Mouse (Mus musculus) liver, embryonic 14.5 days (tissue): ENCODE results near the gene Gm8369. TPM values are rescaled to one million over a fixed set of nuclear protein-coding genes. Genes with fewer than 3 reads are reported as not detected.
"Not testable (repeated sequence)": the region's sequence is repeated elsewhere in the genome, so short reads cannot be mapped to it uniquely, and the experiment has no call there.

Experiments
- ATAC-seq: fragments of 200-750 bp; cut with Nextera tagmentation; 2 replicates; pipeline ENCODE4 v1.8.0; 2017; ENCODE audit warnings: moderate number of reproducible peaks, mild to moderate bottlenecking, moderate library complexity; ENCODE audit not compliant: insufficient read depth
- DNase-seq, 3 experiments: peaks; one replicate each; pipeline ENCODE4 v3.0.0-alpha.2; 2012 to 2013; ENCODE audit warnings: low read depth in 3 of 3, low spot score in 3 of 3
- H3K27ac ChIP-seq: fragments of 300-500 bp; sonication (generic); 2 replicates; pipeline ENCODE4 v1.5.1; 2014; ENCODE audit warnings: moderate library complexity, mild to moderate bottlenecking, control low read depth, inconsistent platforms
- H3K27me3 ChIP-seq: fragments of 300-500 bp; sonication (generic); 2 replicates; pipeline ENCODE4 v1.6.1; 2014; ENCODE audit warnings: mild to moderate bottlenecking, low read length, moderate library complexity; ENCODE audit not compliant: control insufficient read depth, insufficient read depth
- H3K36me3 ChIP-seq: fragments of 300-500 bp; sonication (generic); replicated peaks from 2 replicates; pipeline ENCODE4 v1.6.1; 2014; ENCODE audit warnings: low read depth; ENCODE audit not compliant: control insufficient read depth, insufficient read depth
- H3K4me1 ChIP-seq, 2 experiments: fragments of 200-500 bp in 1 of 2; fragments of 300-500 bp in 1 of 2; sonication (generic) in 1 of 2; replicated peaks; 2 replicates each; pipeline ENCODE4 v1.6.1; 2012 to 2014; ENCODE audit warnings: antibody characterized with exemption in 1 of 2, inconsistent platforms in 1 of 2, low read length in 1 of 2; ENCODE audit not compliant: control insufficient read depth in 2 of 2, insufficient read depth in 2 of 2
- H3K4me2 ChIP-seq: fragments of 300-500 bp; sonication (generic); 2 replicates; pipeline ENCODE4 v1.6.1; 2014; ENCODE audit warnings: low read depth, mild to moderate bottlenecking, control low read depth, moderate library complexity
- H3K4me3 ChIP-seq, 2 experiments: fragments of 200-500 bp in 1 of 2; fragments of 300-500 bp in 1 of 2; sonication (generic) in 1 of 2; 2 replicates each; pipeline ENCODE4 v1.5.1; 2012 to 2014; ENCODE audit warnings: low read depth in 2 of 2, low read length in 2 of 2, mild to moderate bottlenecking in 2 of 2, control low read depth in 1 of 2, inconsistent platforms in 1 of 2, moderate library complexity in 1 of 2; ENCODE audit not compliant: insufficient read depth in 1 of 2
- H3K9ac ChIP-seq: fragments of 300-500 bp; sonication (generic); replicated peaks from 2 replicates; pipeline ENCODE4 v1.6.1; 2014; ENCODE audit warnings: mild to moderate bottlenecking, control low read depth, moderate library complexity
- H3K9me3 ChIP-seq: fragments of 300-500 bp; sonication (generic); 2 replicates; pipeline ENCODE4 v1.6.1; 2016; ENCODE audit warnings: low read length, mixed read lengths; ENCODE audit not compliant: control insufficient read depth
- CTCF ChIP-seq: IDR thresholded peaks from 2 replicates; pipeline ENCODE4 v1.5.1; 2016; ENCODE audit warnings: antibody characterized with exemption, low read depth, control low read depth
- EP300 ChIP-seq: IDR thresholded peaks from 2 replicates; pipeline ENCODE4 v1.6.1; 2016; ENCODE audit warnings: antibody characterized with exemption, low read depth
- WGBS: fragments of 180-500 bp; shearing (Covaris S2); extraction: QIAGEN DNeasy Blood & Tissue Kit; methylation state at CpG from one replicate; pipeline ENCODE4 v1.1.7; 2014; ENCODE audit not compliant: insufficient replicate concordance; 5-methylcytosine and 5-hydroxymethylcytosine counted together
- polyA plus RNA-seq, 2 experiments: library from polyadenylated mRNA; depleted of rRNA in 1 of 2; stranded (reverse) in 1 of 2; unstranded in 1 of 2; fragments of >200 nt; fragmentation: Nextera tagmentation in 1 of 2; extraction: Ambion mirVana in 1 of 2; gene quantifications; 2 replicates each; pipeline versions ENCODE4 v1.2.1 to v1.2.3; 2012 to 2014

Gm8369 gene
- 0.07 TPM in 1 of 2 replicates, not detected in the other for polyA plus RNA-seq (2012; rRNA removed)
- polyA plus RNA-seq (2014; fragmentation: Nextera tagmentation; extraction: Ambion mirVana), result not detected in 2 replicates

DNA sequence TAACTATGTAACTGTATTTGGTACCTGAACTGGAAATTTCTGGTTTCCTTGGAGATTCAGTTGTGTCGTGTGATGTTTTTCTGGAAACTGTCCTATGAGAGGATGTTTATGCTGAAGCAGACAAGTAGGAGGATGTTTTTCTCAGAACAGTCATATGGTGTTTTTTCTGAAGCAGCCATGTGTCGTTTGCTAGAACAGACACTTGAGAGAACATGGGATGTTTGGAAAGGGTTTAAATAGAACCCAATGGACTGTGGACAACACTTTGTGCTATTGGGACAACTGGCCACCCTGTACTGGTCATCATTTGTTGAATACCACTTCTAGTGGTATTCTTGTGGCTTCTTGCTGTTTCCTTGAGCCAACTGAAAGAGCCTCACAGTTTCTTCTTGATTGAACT is at the start of gene Gm8369:
Gene Gm8369 (plus strand): TSS at position 193 of the 400 bp plus-strand sequence.
- no peaks in the 10 kb centered on the region for H3K27me3 ChIP-seq
- no peak within 1 kb of the TSS for H3K27ac ChIP-seq
- H3K9me3 ChIP-seq, result no peaks in the 10 kb centered on the region
- H3K9ac ChIP-seq, result no peak within 1 kb of the TSS
- H3K4me2 ChIP-seq, result no peak within 1 kb of the TSS
- H3K4me1 ChIP-seq, result 0 out of 4 replicates have a peak, but pooled peaks cover 0 to 1% of the 10 kb centered on the region in 2 experiments
- no peaks in the 10 kb centered on the region for H3K36me3 ChIP-seq
- WGBS, result 26% methylated on average over 2 of the region's 2 CpGs
- DNase-seq (no peak), ATAC-seq (no peak)
- no peak within 1 kb of the TSS for H3K4me3 ChIP-seq
- no peak for TF ChIP-seq EP300
- no peak for TF ChIP-seq CTCF

DNA sequence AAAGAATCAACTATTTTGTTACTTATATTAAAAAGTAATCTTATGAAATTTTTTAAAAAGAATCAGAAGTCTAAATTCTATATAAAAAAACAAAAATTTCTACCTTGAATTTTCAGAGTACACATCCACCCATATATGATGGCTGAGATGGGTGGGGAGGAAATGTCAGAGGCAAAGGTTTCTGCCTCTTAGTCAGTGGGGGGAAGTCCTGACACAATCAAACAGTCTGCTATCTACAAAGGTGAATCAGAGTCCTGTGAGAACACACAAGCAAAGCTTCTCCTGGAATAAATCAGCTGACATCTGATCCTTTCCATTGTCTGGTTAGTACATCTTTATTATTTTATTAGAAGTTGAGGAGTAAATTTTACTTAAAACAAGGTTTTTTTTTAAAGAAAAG is 42.4 kb upstream of the Gm8369 start, which contains the start of gene Ms4a4b:
Gene Ms4a4b (plus strand): TSS at position 216 of the 400 bp plus-strand sequence.
- no peak for TF ChIP-seq EP300
- no peak for TF ChIP-seq CTCF
- H3K4me1 ChIP-seq, result no peaks in the 10 kb centered on the region
- H3K36me3 ChIP-seq, result no peaks in the 10 kb centered on the region
- no peak for DNase-seq
- H3K4me2 ChIP-seq, result no peak within 1 kb of the TSS
- H3K9me3 ChIP-seq, result no peaks in the 10 kb centered on the region
- no peak within 1 kb of the TSS for H3K4me3 ChIP-seq
- no peak for ATAC-seq
- no peaks in the 10 kb centered on the region for H3K27me3 ChIP-seq
- H3K9ac ChIP-seq, result no peak within 1 kb of the TSS
- no peak within 1 kb of the TSS for H3K27ac ChIP-seq

DNA sequence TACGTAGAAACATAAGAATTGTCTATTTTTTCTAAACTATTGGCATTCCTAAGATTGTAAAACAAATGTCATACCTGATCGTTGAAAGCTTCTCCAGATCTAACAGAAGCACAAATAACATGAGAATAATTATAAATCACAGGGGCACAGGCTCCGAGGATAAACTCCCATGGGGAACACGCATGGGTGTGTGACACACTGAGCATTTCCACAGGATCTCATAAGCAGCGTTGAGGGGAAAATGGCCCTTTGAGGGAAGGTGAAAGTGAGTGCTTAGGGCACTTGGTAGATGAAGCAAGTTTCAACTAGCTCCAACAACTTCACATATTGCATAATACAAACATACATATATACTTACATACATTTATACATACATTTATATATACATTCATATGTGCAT is 41.8 kb upstream of the Gm8369 start:
- TF ChIP-seq CTCF (no peak), EP300 (no peak)

GRCm38 (mm10) chr19:11447238-11447637 is 38.5 kb upstream of the Gm8369 start:
- no peaks in the 10 kb centered on the region for H3K27me3 ChIP-seq
- no peak overlapping the region for H3K9ac ChIP-seq
- 37% methylated on average over 2 of the region's 2 CpGs for WGBS
- ATAC-seq (no peak), DNase-seq (no peak)
- H3K4me1 ChIP-seq, result no peaks in the 10 kb centered on the region
- H3K4me2 ChIP-seq, result no peak overlapping the region
- no peak overlapping the region for H3K4me3 ChIP-seq
- H3K27ac ChIP-seq, result no peak overlapping the region
- TF ChIP-seq CTCF, result no peak
- TF ChIP-seq EP300, result no peak
- H3K36me3 ChIP-seq, result no peaks in the 10 kb centered on the region
- H3K9me3 ChIP-seq, result no peaks in the 10 kb centered on the region

More for the DNA sequence above, 41.8 kb upstream of the Gm8369 start:
- no peaks in the 10 kb centered on the region for H3K4me1 ChIP-seq
- H3K4me2 ChIP-seq, result no peak overlapping the region
- DNase-seq, result no peak
- no peaks in the 10 kb centered on the region for H3K9me3 ChIP-seq
- H3K9ac ChIP-seq, result no peak overlapping the region
- no peaks in the 10 kb centered on the region for H3K27me3 ChIP-seq
- H3K27ac ChIP-seq, result no peak overlapping the region
- no peak for ATAC-seq
- no peak overlapping the region for H3K4me3 ChIP-seq
- 68% methylated on average over 5 of the region's 5 CpGs for WGBS
- H3K36me3 ChIP-seq, result no peaks in the 10 kb centered on the region

DNA sequence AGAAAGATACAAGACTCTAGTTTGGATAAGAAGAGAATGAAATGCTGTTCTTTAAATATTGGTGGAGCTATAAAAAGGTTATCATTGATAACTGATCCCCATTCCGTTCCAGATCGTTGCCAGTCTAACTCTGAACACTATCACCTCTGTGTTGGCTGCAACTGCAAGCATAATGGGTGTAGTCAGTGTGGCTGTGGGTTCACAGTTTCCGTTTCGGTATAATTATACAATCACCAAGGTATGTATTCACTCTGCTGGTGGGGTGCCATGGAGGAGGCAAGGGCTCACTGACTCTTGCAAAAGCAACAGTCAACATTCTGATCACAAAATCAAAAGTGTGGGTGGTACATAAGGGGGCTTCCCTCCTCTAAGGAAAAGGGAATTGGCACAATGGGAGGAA is 26.7 kb upstream of the Gm8369 start:
- not testable (repeated sequence) for H3K9ac ChIP-seq, H3K36me3 ChIP-seq, DNase-seq, H3K27ac ChIP-seq, H3K9me3 ChIP-seq, H3K4me1 ChIP-seq, H3K27me3 ChIP-seq, H3K4me2 ChIP-seq, ATAC-seq, H3K4me3 ChIP-seq
- WGBS, result 69% methylated on average over 3 of the region's 4 CpGs

GRCm38 (mm10) chr19:11464795-11465194 is 20.9 kb upstream of the Gm8369 start:
- not testable (repeated sequence) for H3K4me1 ChIP-seq, H3K27ac ChIP-seq, H3K4me3 ChIP-seq, H3K4me2 ChIP-seq, H3K36me3 ChIP-seq, H3K9ac ChIP-seq, ATAC-seq, H3K9me3 ChIP-seq, DNase-seq, H3K27me3 ChIP-seq
- 10% methylated on average over 1 of the region's 1 CpGs for WGBS
